Mouse (Mus musculus): ENCODE results near the gene Pds5a. TPM values are rescaled to one million over a fixed set of nuclear protein-coding genes. Genes with fewer than 3 reads are reported as not detected.
A peak's percentile ranks its signal among the peaks of the same experiment; 100 is the strongest.

The Pds5a gene
- total RNA-seq, 1 experiment from 2014 or later: 289 TPM

DNA sequence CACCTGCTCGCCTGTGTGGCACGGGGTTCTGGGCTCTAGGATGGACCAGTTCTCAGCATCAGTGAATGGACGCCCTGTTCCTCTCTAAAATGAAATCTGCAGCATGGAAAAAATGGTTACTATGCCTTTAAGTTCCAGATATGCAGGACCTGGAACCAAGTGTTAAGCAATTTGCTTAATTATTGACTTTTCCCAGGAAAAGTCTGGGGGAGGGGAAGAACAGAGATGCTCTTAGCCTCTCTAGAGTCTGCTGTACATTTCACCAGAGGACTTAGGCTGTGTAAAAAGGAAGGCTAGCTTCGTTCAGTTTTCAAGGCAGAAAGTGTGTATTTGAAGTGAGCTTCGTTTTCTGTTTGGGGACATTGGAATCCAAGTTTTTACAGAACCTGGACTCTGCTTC lies 88.3 kb downstream of the Pds5a start:
- no peak for ATAC-seq (replicated peaks in 1 of 2; ENCODE audit: insufficient read depth in 1 of 2, low FRiP score in 2 of 2, low TSS enrichment in 1 of 2, low read depth in 1 of 2, poor library complexity in 2 of 2, severe bottlenecking in 2 of 2)

- no peak for ATAC-seq (replicated peaks in 1 of 2; ENCODE audit: insufficient read depth in 1 of 2, low FRiP score in 2 of 2, low TSS enrichment in 1 of 2, low read depth in 1 of 2, poor library complexity in 2 of 2, severe bottlenecking in 2 of 2)
These were observed 91.3 kb downstream of the Pds5a start for GRCm38 (mm10) chr5:65606820-65607219.

- no peak for ATAC-seq (replicated peaks in 1 of 2; ENCODE audit: insufficient read depth in 1 of 2, low FRiP score in 2 of 2, low TSS enrichment in 1 of 2, low read depth in 1 of 2, poor library complexity in 2 of 2, severe bottlenecking in 2 of 2)
These were observed 98.4 kb downstream of the Pds5a start for GRCm38 (mm10) chr5:65599681-65600080.

GRCm38 (mm10) chr5:65592421-65592820 lies 105.7 kb downstream of the Pds5a start:
- no peak for ATAC-seq (replicated peaks in 1 of 2; ENCODE audit: insufficient read depth in 1 of 2, low FRiP score in 2 of 2, low TSS enrichment in 1 of 2, low read depth in 1 of 2, poor library complexity in 2 of 2, severe bottlenecking in 2 of 2)

DNA sequence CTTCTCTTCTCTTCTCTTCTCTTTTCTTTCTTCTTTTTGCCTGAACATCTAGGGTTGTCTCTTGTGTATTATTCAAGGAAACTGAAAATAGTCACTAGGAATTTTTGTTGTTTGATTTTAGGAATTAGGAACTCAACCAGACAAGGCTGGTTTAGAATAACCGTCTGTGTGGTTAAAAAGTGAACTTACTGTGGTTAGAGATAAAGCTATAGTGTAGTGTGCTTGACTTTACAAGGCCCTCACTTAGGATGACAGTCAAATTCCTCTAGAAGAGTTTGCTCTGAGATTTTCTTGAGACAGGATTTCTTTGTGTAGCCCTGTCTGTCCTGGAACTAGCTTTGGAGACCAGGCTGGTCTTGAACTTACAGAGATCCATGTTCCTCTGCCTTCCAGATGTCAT lies 107.9 kb downstream of the Pds5a start:
- peak in 1 of 2 experiments; percentile 42; a peak in 1 of 4 replicates for ATAC-seq (replicated peaks in 1 of 2; ENCODE audit: insufficient read depth in 1 of 2, low FRiP score in 2 of 2, low TSS enrichment in 1 of 2, low read depth in 1 of 2, poor library complexity in 2 of 2, severe bottlenecking in 2 of 2)

- no peak for ATAC-seq (replicated peaks in 1 of 2; ENCODE audit: insufficient read depth in 1 of 2, low FRiP score in 2 of 2, low TSS enrichment in 1 of 2, low read depth in 1 of 2, poor library complexity in 2 of 2, severe bottlenecking in 2 of 2)
These were observed 111.8 kb downstream of the Pds5a start for GRCm38 (mm10) chr5:65586291-65586690.

DNA sequence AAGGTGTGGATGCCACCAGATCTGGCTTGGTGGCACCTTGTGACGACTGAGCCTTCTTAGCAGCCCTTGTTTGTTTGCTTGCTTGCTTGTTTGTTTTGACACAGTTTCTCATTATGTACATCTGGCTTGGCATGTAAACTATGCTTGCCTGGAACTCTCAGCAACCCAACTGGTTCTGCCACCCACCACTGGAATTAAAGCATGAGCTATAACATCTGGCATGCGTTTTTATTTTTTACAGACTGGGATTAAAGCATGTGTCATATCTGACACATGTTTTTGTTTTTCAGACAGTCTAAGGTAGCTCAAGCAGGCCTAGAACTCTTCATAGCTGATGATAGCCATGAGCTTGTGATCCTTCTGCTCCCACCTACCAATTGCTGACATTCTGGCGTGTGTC lies 119.5 kb downstream of the Pds5a start:
- no peak for ATAC-seq (replicated peaks in 1 of 2; ENCODE audit: insufficient read depth in 1 of 2, low FRiP score in 2 of 2, low TSS enrichment in 1 of 2, low read depth in 1 of 2, poor library complexity in 2 of 2, severe bottlenecking in 2 of 2)

DNA sequence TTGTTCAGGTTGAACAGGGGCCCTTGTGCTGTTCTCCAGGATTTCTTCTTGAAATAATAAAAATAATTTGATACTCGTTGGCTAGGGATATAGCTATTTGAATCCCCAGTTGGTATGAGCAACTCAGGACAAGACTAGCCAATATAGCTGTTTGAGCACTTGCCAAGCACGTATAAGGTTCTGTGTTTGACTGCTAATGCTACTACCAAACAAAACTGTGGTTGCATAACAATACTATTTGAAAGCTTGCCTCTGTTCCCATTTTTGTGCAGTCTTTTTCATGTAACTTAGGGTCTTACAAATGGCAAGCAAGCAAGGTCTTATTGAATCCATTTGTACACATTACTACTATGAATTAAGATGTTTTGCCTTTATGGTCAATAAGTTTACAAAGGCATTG lies 122.2 kb downstream of the Pds5a start:
- no peak for ATAC-seq (replicated peaks in 1 of 2; ENCODE audit: insufficient read depth in 1 of 2, low FRiP score in 2 of 2, low TSS enrichment in 1 of 2, low read depth in 1 of 2, poor library complexity in 2 of 2, severe bottlenecking in 2 of 2)

- ATAC-seq (replicated peaks in 1 of 2; ENCODE audit: insufficient read depth in 1 of 2, low FRiP score in 2 of 2, low TSS enrichment in 1 of 2, low read depth in 1 of 2, poor library complexity in 2 of 2, severe bottlenecking in 2 of 2): no peak
These were observed 123.2 kb downstream of the Pds5a start for GRCm38 (mm10) chr5:65574876-65575275.

- ATAC-seq (replicated peaks in 1 of 2; ENCODE audit: insufficient read depth in 1 of 2, low FRiP score in 2 of 2, low TSS enrichment in 1 of 2, low read depth in 1 of 2, poor library complexity in 2 of 2, severe bottlenecking in 2 of 2): no peak
These were observed 132.6 kb downstream of the Pds5a start for GRCm38 (mm10) chr5:65565486-65565885.

- ATAC-seq (replicated peaks in 1 of 2; ENCODE audit: insufficient read depth in 1 of 2, low FRiP score in 2 of 2, low TSS enrichment in 1 of 2, low read depth in 1 of 2, poor library complexity in 2 of 2, severe bottlenecking in 2 of 2): peak; percentile 32 to 62; a peak in 2 of 4 replicates
These were observed 136.8 kb downstream of the Pds5a start for GRCm38 (mm10) chr5:65561125-65561893.

DNA sequence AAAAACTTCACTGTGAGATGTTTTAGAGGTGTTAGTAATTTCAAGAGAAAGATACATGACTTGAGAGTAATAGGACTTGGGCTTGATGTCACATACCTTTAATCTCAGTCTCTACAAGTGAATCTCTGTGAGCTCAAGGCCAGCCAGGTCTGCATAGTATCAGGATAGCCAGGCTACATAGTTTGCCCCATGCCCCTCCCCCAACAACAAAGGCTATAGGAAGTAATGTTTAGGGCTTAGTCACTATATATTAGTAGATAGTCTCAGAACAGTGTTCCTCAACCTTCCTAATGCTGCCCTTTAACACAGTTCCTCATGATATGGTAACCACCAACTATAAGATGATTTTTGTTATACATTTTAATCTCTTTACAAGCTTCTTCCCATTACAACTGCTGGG lies 141.0 kb downstream of the Pds5a start:
- ATAC-seq (replicated peaks in 1 of 2; ENCODE audit: insufficient read depth in 1 of 2, low FRiP score in 2 of 2, low TSS enrichment in 1 of 2, low read depth in 1 of 2, poor library complexity in 2 of 2, severe bottlenecking in 2 of 2): no peak

Other genes with a start within 250 kb of the Pds5a start
- not detected in 2 replicates for gene Gm43552, start 205.4 kb downstream of the Pds5a start, total RNA-seq (2017)
- 104 and 132 TPM in 2 replicates for gene Smim14, start 161.1 kb downstream of the Pds5a start, total RNA-seq (2017)
- gene Ube2k, start 161.0 kb downstream of the Pds5a start, total RNA-seq (2017): 28.9 and 79.7 TPM in 2 replicates
- 50.7 and 69.6 TPM in 2 replicates for gene N4bp2, start 65.2 kb upstream of the Pds5a start, total RNA-seq (2017)
- 47.1 and 48.3 TPM in 2 replicates for gene Rhoh, start 162.9 kb upstream of the Pds5a start, total RNA-seq (2017)
- not detected in 2 replicates for gene Chrna9, start 236.6 kb upstream of the Pds5a start, total RNA-seq (2017)

All from hematopoietic stem cell, adult 5-6 weeks (primary cell).